Mouse (Mus musculus) liver, embryonic 11.5 days (tissue): ENCODE results near the gene Chil6. TPM values are rescaled to one million over a fixed set of nuclear protein-coding genes. Genes with fewer than 3 reads are reported as not detected.

Experiments
- ATAC-seq: fragments of 200-750 bp; cut with Nextera tagmentation; replicated peaks from 2 replicates; pipeline ENCODE4 v1.8.0; 2017; ENCODE audit warnings: moderate number of reproducible peaks, mild to moderate bottlenecking, moderate TSS enrichment, moderate library complexity; ENCODE audit not compliant: low FRiP score
- DNase-seq: peaks from one replicate; pipeline ENCODE4 v3.0.0-alpha.2; 2017; ENCODE audit warnings: low spot score
- H3K27ac ChIP-seq: fragments of 300-500 bp; sonication (generic); 2 replicates; pipeline ENCODE4 v1.5.1; 2014; ENCODE audit warnings: mild to moderate bottlenecking, low read depth, low read length, control low read depth
- H3K27me3 ChIP-seq: fragments of 300-500 bp; sonication (generic); replicated peaks from 2 replicates; pipeline ENCODE4 v1.6.1; 2014; ENCODE audit warnings: low read length, mixed read lengths; ENCODE audit not compliant: control insufficient read depth, insufficient read depth
- H3K36me3 ChIP-seq: fragments of 300-500 bp; sonication (generic); 2 replicates; pipeline ENCODE4 v1.6.1; 2014; ENCODE audit warnings: mild to moderate bottlenecking, low read length, moderate library complexity, mixed read lengths; ENCODE audit not compliant: control insufficient read depth, insufficient read depth
- H3K4me1 ChIP-seq: fragments of 300-500 bp; sonication (generic); replicated peaks from 2 replicates; pipeline ENCODE4 v1.6.1; 2014; ENCODE audit warnings: low read length, mixed read lengths; ENCODE audit not compliant: control insufficient read depth, insufficient read depth
- H3K4me2 ChIP-seq: fragments of 300-500 bp; sonication (generic); 2 replicates; pipeline ENCODE4 v1.6.1; 2014; ENCODE audit warnings: mild to moderate bottlenecking, control low read depth, moderate library complexity
- H3K4me3 ChIP-seq: fragments of 300-500 bp; sonication (generic); 2 replicates; pipeline ENCODE4 v1.5.1; 2014; ENCODE audit warnings: low read depth, low read length, control low read depth
- H3K9ac ChIP-seq: fragments of 300-500 bp; sonication (generic); 2 replicates; pipeline ENCODE4 v1.6.1; 2014; ENCODE audit warnings: low read depth, low read length, control low read depth
- H3K9me3 ChIP-seq: fragments of 300-500 bp; sonication (generic); 2 replicates; pipeline ENCODE4 v1.6.1; 2016; ENCODE audit warnings: low read length, inconsistent platforms, mixed read lengths; ENCODE audit not compliant: control insufficient read depth
- WGBS: fragments of 180-500 bp; shearing (Covaris S2); extraction: QIAGEN DNeasy Blood & Tissue Kit; methylation state at CpG from one replicate; pipeline ENCODE4 v1.1.7; 2014; 5-methylcytosine and 5-hydroxymethylcytosine counted together
- polyA plus RNA-seq: library from polyadenylated mRNA; unstranded; fragments of >200 nt; fragmentation: Nextera tagmentation; extraction: Ambion mirVana; gene quantifications from 2 replicates; pipeline ENCODE4 v1.2.1, GENCODE M21; 2014

Gene Chil6
- polyA plus RNA-seq: not detected in 2 replicates

GRCm38 (mm10) chr3:106406082-106406481 lies at the start of gene Chil6:
TSS of gene Chil6 (minus strand) at chr3:106406182.
- ATAC-seq: no peak
- Histone ChIP-seq H3K9me3 (no peaks in the 10 kb centered on the region), H3K4me2 (no peak within 1 kb of the TSS), H3K4me3 (no peak within 1 kb of the TSS), H3K27ac (no peak within 1 kb of the TSS), H3K27me3 (no peaks in the 10 kb centered on the region), H3K36me3 (no peaks in the 10 kb centered on the region), H3K4me1 (no peaks in the 10 kb centered on the region), H3K9ac (no peak within 1 kb of the TSS)
- DNase-seq: no peak

GRCm38 (mm10) chr3:106452616-106453015 lies 46.6 kb upstream of the Chil6 start:
- H3K27ac ChIP-seq: no peak overlapping the region
- H3K9me3 ChIP-seq: no peaks in the 10 kb centered on the region
- 50% methylated on average over 4 of the region's 4 CpGs for WGBS

GRCm38 (mm10) chr3:106449567-106449966 lies 43.6 kb upstream of the Chil6 start:
- 49% methylated on average over 4 of the region's 4 CpGs for WGBS
- no peak for ATAC-seq
- H3K9me3 ChIP-seq: no peaks in the 10 kb centered on the region

More at GRCm38 (mm10) chr3:106452616-106453015, 46.6 kb upstream of the Chil6 start:
- no peaks in the 10 kb centered on the region for H3K27me3 ChIP-seq
- H3K4me2 ChIP-seq: no peak overlapping the region
- H3K4me3 ChIP-seq: no peak overlapping the region
- H3K36me3 ChIP-seq: no peaks in the 10 kb centered on the region
- ATAC-seq: peak; percentile 57; the same call in 1 of the 2 replicates
- no peak for DNase-seq
- H3K9ac ChIP-seq: no peak overlapping the region
- no peaks in the 10 kb centered on the region for H3K4me1 ChIP-seq

GRCm38 (mm10) chr3:106448995-106449394 lies 43.0 kb upstream of the Chil6 start:
- no peak for DNase-seq
- Histone ChIP-seq H3K4me3 (no peak overlapping the region), H3K4me2 (no peak overlapping the region), H3K4me1 (no peaks in the 10 kb centered on the region), H3K27ac (no peak overlapping the region), H3K9ac (no peak overlapping the region), H3K9me3 (no peaks in the 10 kb centered on the region), H3K27me3 (no peaks in the 10 kb centered on the region), H3K36me3 (no peaks in the 10 kb centered on the region)
- no peak for ATAC-seq

More at GRCm38 (mm10) chr3:106449567-106449966, 43.6 kb upstream of the Chil6 start:
- no peak overlapping the region for H3K4me2 ChIP-seq
- no peak overlapping the region for H3K27ac ChIP-seq
- H3K9ac ChIP-seq: no peak overlapping the region
- H3K4me1 ChIP-seq: no peaks in the 10 kb centered on the region
- H3K4me3 ChIP-seq: no peak overlapping the region
- no peaks in the 10 kb centered on the region for H3K27me3 ChIP-seq
- H3K36me3 ChIP-seq: no peaks in the 10 kb centered on the region
- no peak for DNase-seq

GRCm38 (mm10) chr3:106448571-106448970 lies 42.6 kb upstream of the Chil6 start:
- H3K9me3 ChIP-seq: no peaks in the 10 kb centered on the region
- H3K36me3 ChIP-seq: no peaks in the 10 kb centered on the region
- H3K4me3 ChIP-seq: no peak overlapping the region
- no peak overlapping the region for H3K9ac ChIP-seq
- ATAC-seq: 0 out of 2 replicates have a peak, but pooled peaks have one; percentile 47
- no peak overlapping the region for H3K27ac ChIP-seq
- DNase-seq: no peak
- H3K27me3 ChIP-seq: no peaks in the 10 kb centered on the region
- H3K4me2 ChIP-seq: no peak overlapping the region
- H3K4me1 ChIP-seq: no peaks in the 10 kb centered on the region

Other genes starting within 250 kb of the Chil6 start
- gene Chil3, start 238.6 kb downstream of the Chil6 start, polyA plus RNA-seq: not detected in 2 replicates
- not detected in 2 replicates for gene Chil4, start 186.7 kb downstream of the Chil6 start, polyA plus RNA-seq
- 5.2 and 6.1 TPM in 2 replicates for gene Dennd2d, start 76.2 kb upstream of the Chil6 start, polyA plus RNA-seq
- 34.7 and 40.5 TPM in 2 replicates for gene Dram2, start 141.6 kb upstream of the Chil6 start, polyA plus RNA-seq
- gene Cept1, start 141.6 kb upstream of the Chil6 start, polyA plus RNA-seq: 40.7 and 43.0 TPM in 2 replicates